Mouse (Mus musculus): ENCODE measurements around the gene Unc13c. TPM values are rescaled to one million over a fixed set of nuclear protein-coding genes. Genes with fewer than 3 reads are reported as not detected.
A peak's percentile ranks its signal among the peaks of the same experiment; 100 is the strongest.

Unc13c gene
- polyA plus RNA-seq (2014; fragmentation: Nextera tagmentation; extraction: Ambion mirVana): 0.24 and 0.44 TPM in 2 replicates

DNA sequence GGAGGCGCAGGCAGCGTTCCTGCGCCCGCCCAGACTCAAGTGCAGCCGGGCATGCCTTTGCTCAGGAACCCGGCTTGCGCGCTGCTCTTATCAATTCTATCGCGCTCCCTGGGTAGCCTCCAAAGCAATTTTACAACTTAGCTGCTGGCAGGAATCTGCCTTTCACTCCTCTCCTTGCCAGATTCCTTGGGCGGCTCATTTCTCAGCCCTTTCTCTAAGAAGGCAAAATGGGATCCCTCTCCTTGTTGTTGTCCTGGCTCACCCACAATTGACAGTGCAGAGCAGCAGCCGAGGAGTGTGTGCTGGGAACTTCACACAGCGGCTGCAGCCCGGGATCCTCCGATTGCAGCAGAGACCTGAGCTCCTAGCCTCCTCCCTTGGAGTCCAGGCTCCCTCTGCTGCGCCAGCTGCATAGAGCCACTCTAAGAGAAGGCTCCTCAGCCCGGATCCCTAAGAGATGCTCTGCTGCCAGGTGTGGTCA, at the start of gene Unc13c:
TSS of gene Unc13c (minus strand) at position 326 of the 481 bp plus-strand sequence.
- peaks cover 7% of the 10 kb centered on the region; the same call in 1 of the 2 replicates for H3K27me3 ChIP-seq (replicated peaks; ENCODE audit: control insufficient read depth, insufficient read depth, low read length)
- H3K9me3 ChIP-seq (ENCODE audit: control insufficient read depth, low read length): no peaks in the 10 kb centered on the region
- H3K4me2 ChIP-seq (ENCODE audit: low read length): peak within 1 kb of the TSS; percentile 44
- ATAC-seq (replicated peaks; ENCODE audit: low FRiP score, low TSS enrichment, low read depth) (no peak), DNase-seq (ENCODE audit: low spot score) (peak; percentile 68)
- WGBS: under 1% methylated on average over 17 of the region's 17 CpGs
- H3K36me3 ChIP-seq (ENCODE audit: control insufficient read depth, insufficient read depth, low read length): no peaks in the 10 kb centered on the region
- H3K4me1 ChIP-seq (replicated peaks; ENCODE audit: control insufficient read depth, insufficient read depth, low read length): peaks cover 3% of the 10 kb centered on the region; the same call in 1 of the 2 replicates
- no peak within 1 kb of the TSS for H3K27ac ChIP-seq (ENCODE audit: low read depth)
- H3K9ac ChIP-seq (ENCODE audit: low read length): no peak within 1 kb of the TSS
- peak within 1 kb of the TSS; percentile 22 for H3K4me3 ChIP-seq (ENCODE audit: low read depth, low read length)

DNA sequence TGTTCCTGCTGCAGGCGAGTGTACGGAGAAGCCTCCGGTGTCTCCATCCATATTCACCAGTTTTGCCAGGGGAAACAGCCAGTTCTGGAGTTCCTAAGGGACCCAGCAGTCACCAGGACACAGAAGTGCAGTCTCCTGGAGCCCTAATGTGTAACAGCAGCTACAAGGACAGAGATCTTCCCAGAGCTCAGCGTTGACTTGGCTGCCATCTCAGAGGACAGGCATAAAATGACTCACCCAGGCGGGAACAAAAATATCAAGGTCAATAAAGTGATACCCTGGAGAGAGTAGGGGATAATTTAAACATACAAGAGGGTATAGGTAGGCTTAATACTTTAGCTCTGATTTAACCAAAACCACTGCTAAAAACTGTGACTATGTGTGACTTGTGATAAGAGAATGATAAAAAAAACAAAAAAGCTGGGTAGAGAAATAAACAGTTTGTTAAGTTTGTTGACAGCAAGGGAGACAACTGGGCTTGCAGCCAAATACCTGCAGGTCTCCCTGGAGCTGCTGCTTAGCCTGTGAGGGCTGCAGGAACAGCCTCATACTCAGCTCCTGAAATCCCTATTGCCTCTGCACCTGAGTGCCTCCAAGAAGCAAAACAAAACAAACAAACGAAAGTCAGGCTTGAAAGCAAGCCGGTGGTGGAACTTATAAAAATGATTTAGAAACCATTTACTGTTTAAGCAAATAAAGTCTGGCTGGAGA, 39.4 kb upstream of the Unc13c start:
- WGBS: 68% methylated on average over 7 of the region's 7 CpGs
- no peak overlapping the region for H3K4me3 ChIP-seq (ENCODE audit: low read depth, low read length)

DNA sequence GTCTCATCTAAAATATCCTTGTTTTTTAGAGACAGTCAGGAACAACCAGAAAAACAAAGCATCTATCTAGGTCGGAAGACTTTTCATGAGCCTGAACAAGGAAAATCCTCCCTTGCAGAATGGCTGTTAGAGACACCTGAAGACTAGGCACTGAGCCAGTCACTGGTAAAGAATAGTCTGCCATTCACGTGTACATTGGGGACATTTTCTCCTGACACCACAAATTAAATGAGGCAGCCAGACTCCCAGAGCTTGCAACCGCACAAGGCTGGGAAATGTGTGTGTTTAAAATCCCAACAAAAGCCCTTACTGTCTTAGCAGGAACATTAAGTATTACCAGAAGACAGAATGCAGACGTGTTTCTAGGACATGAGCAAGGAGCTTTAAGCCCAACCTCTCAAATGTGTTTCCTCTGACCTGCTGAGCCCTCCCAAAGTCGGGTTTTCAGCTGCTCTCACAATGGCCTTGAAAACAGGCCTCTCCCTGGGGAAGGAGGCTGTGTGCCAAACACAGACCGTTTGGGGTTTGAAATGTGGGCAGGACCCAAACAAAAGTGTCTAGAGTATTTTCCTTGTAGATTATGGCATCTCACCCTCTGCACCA, 33.7 kb upstream of the Unc13c start:
- Histone ChIP-seq H3K9ac (ENCODE audit: low read length) (no peak overlapping the region), H3K4me3 (ENCODE audit: low read depth, low read length) (no peak overlapping the region), H3K4me1 (replicated peaks; ENCODE audit: control insufficient read depth, insufficient read depth, low read length) (no peaks in the 10 kb centered on the region), H3K9me3 (ENCODE audit: control insufficient read depth, low read length) (no peaks in the 10 kb centered on the region), H3K4me2 (ENCODE audit: low read length) (no peak overlapping the region), H3K27me3 (replicated peaks; ENCODE audit: control insufficient read depth, insufficient read depth, low read length) (no peaks in the 10 kb centered on the region), H3K27ac (ENCODE audit: low read depth) (peak overlapping the region; percentile 27), H3K36me3 (ENCODE audit: control insufficient read depth, insufficient read depth, low read length) (no peaks in the 10 kb centered on the region)
- DNase-seq (ENCODE audit: low spot score): no peak
- 21% methylated on average over 6 of the region's 6 CpGs for WGBS
- ATAC-seq (replicated peaks; ENCODE audit: low FRiP score, low TSS enrichment, low read depth): no peak

More for the DNA sequence above, 39.4 kb upstream of the Unc13c start:
- Histone ChIP-seq H3K27me3 (replicated peaks; ENCODE audit: control insufficient read depth, insufficient read depth, low read length) (no peaks in the 10 kb centered on the region), H3K4me2 (ENCODE audit: low read length) (no peak overlapping the region), H3K9me3 (ENCODE audit: control insufficient read depth, low read length) (no peaks in the 10 kb centered on the region), H3K4me1 (replicated peaks; ENCODE audit: control insufficient read depth, insufficient read depth, low read length) (no peaks in the 10 kb centered on the region), H3K27ac (ENCODE audit: low read depth) (no peak overlapping the region), H3K36me3 (ENCODE audit: control insufficient read depth, insufficient read depth, low read length) (no peaks in the 10 kb centered on the region), H3K9ac (ENCODE audit: low read length) (no peak overlapping the region)
- DNase-seq (ENCODE audit: low spot score) (no peak), ATAC-seq (replicated peaks; ENCODE audit: low FRiP score, low TSS enrichment, low read depth) (no peak)

DNA sequence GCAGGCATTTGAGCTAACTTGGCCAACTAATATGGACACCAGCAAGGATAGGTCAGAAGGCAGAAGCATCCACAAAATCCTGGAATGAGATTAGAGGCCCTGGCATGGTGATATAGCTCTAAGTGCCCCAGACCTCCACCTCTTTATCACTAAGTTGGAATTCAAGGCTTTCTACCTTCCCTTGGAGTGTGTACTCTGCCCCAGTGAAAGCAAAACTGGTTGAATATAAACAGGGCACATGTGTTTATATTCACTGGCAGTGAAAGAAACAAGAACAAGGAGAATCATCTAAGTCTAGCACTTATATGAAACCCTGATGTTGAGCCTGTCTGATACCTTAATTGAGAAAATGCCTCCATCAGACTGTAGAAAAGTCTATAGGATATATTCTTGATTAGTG, 19.3 kb upstream of the Unc13c start:
- no peak for ATAC-seq (replicated peaks; ENCODE audit: low FRiP score, low TSS enrichment, low read depth)
- DNase-seq (ENCODE audit: low spot score): no peak
- Histone ChIP-seq H3K27me3 (replicated peaks; ENCODE audit: control insufficient read depth, insufficient read depth, low read length) (no peaks in the 10 kb centered on the region), H3K9ac (ENCODE audit: low read length) (no peak overlapping the region), H3K4me2 (ENCODE audit: low read length) (no peak overlapping the region), H3K4me3 (ENCODE audit: low read depth, low read length) (no peak overlapping the region), H3K36me3 (ENCODE audit: control insufficient read depth, insufficient read depth, low read length) (no peaks in the 10 kb centered on the region), H3K9me3 (ENCODE audit: control insufficient read depth, low read length) (no peaks in the 10 kb centered on the region), H3K4me1 (replicated peaks; ENCODE audit: control insufficient read depth, insufficient read depth, low read length) (no peaks in the 10 kb centered on the region), H3K27ac (ENCODE audit: low read depth) (no peak overlapping the region)

DNA sequence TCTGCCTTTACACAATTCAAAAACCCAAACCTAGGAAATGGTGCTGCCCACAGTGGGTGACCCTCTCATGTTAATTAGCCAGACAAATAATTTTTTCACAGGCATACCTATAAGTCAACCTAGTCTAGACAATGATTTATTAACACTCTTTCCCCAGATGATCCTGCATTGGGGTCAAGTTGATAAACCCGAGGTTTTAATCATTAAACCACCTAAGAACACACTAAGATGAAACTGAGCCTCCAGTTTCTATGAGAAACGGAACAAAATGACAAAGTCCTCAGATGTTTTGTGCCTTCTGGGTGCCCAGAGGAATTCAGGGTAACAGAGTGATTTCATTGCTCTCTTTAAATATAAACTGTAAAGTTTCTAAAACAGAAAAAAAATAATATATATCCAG, 18.5 kb upstream of the Unc13c start:
- Histone ChIP-seq H3K9ac (ENCODE audit: low read length) (no peak overlapping the region), H3K4me3 (ENCODE audit: low read depth, low read length) (no peak overlapping the region), H3K27me3 (replicated peaks; ENCODE audit: control insufficient read depth, insufficient read depth, low read length) (no peaks in the 10 kb centered on the region), H3K4me2 (ENCODE audit: low read length) (no peak overlapping the region), H3K36me3 (ENCODE audit: control insufficient read depth, insufficient read depth, low read length) (no peaks in the 10 kb centered on the region), H3K4me1 (replicated peaks; ENCODE audit: control insufficient read depth, insufficient read depth, low read length) (no peaks in the 10 kb centered on the region), H3K27ac (ENCODE audit: low read depth) (no peak overlapping the region), H3K9me3 (ENCODE audit: control insufficient read depth, low read length) (no peaks in the 10 kb centered on the region)
- DNase-seq (ENCODE audit: low spot score) (no peak), ATAC-seq (replicated peaks; ENCODE audit: low FRiP score, low TSS enrichment, low read depth) (no peak)
- 56% methylated on average over 2 of the region's 2 CpGs for WGBS

DNA sequence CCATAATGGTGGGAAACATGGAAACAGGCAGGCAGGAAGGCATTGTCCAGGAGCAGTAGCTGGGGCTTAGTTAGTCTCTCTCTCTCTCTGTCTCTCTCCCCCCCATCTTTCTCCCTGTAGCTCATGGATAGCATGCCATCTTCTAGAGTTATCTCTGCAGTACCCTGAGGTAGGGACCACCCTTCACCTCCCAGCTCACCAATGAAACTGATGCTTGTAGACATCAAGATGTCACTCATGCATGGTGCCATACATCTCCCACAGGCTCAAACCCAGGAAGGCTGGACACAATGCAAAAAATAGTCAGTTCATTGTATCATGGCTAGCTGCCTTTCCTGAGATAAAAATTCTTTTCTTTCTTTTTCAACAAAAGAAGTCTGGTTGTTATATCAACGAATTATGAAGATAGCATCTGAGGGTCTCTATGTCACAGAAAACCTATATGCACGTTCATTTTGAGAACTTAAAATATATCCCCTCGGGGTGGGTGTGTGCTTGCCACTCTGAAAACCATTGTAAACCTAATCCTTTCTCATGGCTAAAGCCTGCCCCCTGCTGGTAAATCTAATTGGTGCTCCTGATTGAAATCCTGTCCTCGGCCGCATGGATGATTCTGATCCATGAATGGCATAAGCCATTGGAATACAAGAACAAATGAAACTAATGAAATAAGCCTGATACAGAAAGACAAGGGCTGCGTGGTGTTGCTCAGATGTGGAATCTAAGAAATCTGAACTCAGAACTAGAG, 14.0 kb upstream of the Unc13c start:
- no peak for ATAC-seq (replicated peaks; ENCODE audit: low FRiP score, low TSS enrichment, low read depth)
- DNase-seq (ENCODE audit: low spot score): peak; percentile 87
- no peaks in the 10 kb centered on the region for H3K27me3 ChIP-seq (replicated peaks; ENCODE audit: control insufficient read depth, insufficient read depth, low read length)
- no peaks in the 10 kb centered on the region for H3K36me3 ChIP-seq (ENCODE audit: control insufficient read depth, insufficient read depth, low read length)
- WGBS: 17% methylated on average over 6 of the region's 6 CpGs
- no peaks in the 10 kb centered on the region for H3K9me3 ChIP-seq (ENCODE audit: control insufficient read depth, low read length)
- H3K9ac ChIP-seq (ENCODE audit: low read length): no peak overlapping the region
- no peak overlapping the region for H3K27ac ChIP-seq (ENCODE audit: low read depth)
- no peaks in the 10 kb centered on the region for H3K4me1 ChIP-seq (replicated peaks; ENCODE audit: control insufficient read depth, insufficient read depth, low read length)
- H3K4me2 ChIP-seq (ENCODE audit: low read length): no peak overlapping the region
- no peak overlapping the region for H3K4me3 ChIP-seq (ENCODE audit: low read depth, low read length)

DNA sequence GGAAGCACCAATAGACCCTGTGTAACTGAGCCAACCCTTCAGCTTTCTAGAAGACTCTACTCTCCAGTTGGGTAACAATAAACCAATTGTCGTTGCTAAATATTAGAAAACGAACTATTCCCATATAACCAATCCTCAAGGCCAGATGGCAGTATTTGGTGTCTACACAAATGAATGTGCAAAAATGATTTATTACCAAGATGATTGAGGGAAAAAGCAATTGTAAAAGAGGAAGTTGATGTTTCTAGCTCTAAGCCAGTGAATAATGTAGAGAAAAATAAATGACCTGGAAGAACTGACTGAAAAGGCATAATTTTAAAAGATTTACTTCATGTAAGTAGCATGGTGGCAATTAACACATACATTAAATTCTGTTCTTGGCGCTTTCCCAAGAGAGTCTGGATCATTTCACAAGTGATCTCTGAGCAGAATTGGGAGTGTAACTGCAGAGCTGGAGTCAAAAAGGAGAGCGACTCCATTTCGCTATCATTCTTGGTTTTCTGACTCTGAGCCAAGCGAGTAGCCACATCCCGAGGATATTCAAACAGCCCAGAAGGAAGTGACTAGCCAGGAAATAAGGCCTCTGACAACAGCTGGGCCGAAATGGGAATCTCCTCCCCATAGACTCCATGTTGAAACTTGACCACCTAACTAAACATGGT, 3.7 kb upstream of the Unc13c start:
- Histone ChIP-seq H3K9ac (ENCODE audit: low read length) (no peak overlapping the region), H3K4me1 (replicated peaks; ENCODE audit: control insufficient read depth, insufficient read depth, low read length) (no peaks in the 10 kb centered on the region; the same call in 1 of the 2 replicates), H3K27ac (ENCODE audit: low read depth) (no peak overlapping the region), H3K9me3 (ENCODE audit: control insufficient read depth, low read length) (no peaks in the 10 kb centered on the region), H3K4me3 (ENCODE audit: low read depth, low read length) (no peak overlapping the region), H3K27me3 (replicated peaks; ENCODE audit: control insufficient read depth, insufficient read depth, low read length) (peaks cover 7% of the 10 kb centered on the region; the same call in 1 of the 2 replicates), H3K4me2 (ENCODE audit: low read length) (no peak overlapping the region), H3K36me3 (ENCODE audit: control insufficient read depth, insufficient read depth, low read length) (no peaks in the 10 kb centered on the region)
- DNase-seq (ENCODE audit: low spot score) (peak; percentile 51), ATAC-seq (replicated peaks; ENCODE audit: low FRiP score, low TSS enrichment, low read depth) (no peak)
- 55% methylated on average over 8 of the region's 8 CpGs for WGBS

DNA sequence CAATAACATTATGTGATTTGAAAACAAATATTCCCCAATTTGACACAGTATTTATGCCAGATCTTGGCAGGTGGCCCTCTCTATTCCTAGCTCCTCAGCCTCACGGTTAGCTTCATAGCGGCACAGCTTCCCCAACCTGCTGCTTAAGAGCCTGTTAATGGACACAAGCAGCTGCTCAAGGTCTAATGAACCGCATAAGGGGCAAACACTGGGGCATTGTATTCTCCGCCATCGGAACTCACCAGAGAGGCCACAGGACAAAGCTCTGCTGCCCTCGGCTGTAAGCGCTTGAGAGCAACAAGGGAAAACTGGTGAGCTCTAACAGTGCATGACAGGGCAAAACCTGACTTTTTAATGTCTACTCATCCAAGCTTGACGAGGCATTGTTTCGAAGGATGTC, 2.0 kb upstream of the Unc13c start:
- H3K4me2 ChIP-seq (ENCODE audit: low read length): no peak overlapping the region
- ATAC-seq (replicated peaks; ENCODE audit: low FRiP score, low TSS enrichment, low read depth): 0 out of 2 replicates have a peak, but pooled peaks have one; percentile 36
- peaks cover 7% of the 10 kb centered on the region; the same call in 1 of the 2 replicates for H3K27me3 ChIP-seq (replicated peaks; ENCODE audit: control insufficient read depth, insufficient read depth, low read length)
- H3K27ac ChIP-seq (ENCODE audit: low read depth): no peak overlapping the region
- no peaks in the 10 kb centered on the region for H3K36me3 ChIP-seq (ENCODE audit: control insufficient read depth, insufficient read depth, low read length)
- no peaks in the 10 kb centered on the region; the same call in 1 of the 2 replicates for H3K4me1 ChIP-seq (replicated peaks; ENCODE audit: control insufficient read depth, insufficient read depth, low read length)
- H3K9me3 ChIP-seq (ENCODE audit: control insufficient read depth, low read length): no peaks in the 10 kb centered on the region
- no peak overlapping the region for H3K9ac ChIP-seq (ENCODE audit: low read length)
- no peak for DNase-seq (ENCODE audit: low spot score)
- H3K4me3 ChIP-seq (ENCODE audit: low read depth, low read length): no peak overlapping the region
- 76% methylated on average over 9 of the region's 9 CpGs for WGBS
